Mouse (Mus musculus) mesoderm, embryonic 11.5 days (tissue): ENCODE results near the gene Gm7697.
"Not testable (repeated sequence)": the region's sequence is repeated elsewhere in the genome, so short reads cannot be mapped to it uniquely, and the experiment has no call there.

ENCODE experiments used
- DNase-seq: peaks from one replicate; pipeline ENCODE4 v3.0.0-alpha.2; 2012; ENCODE audit warnings: low read depth, low spot score

The Gm7697 gene

GRCm38 (mm10) chr8:69522876-69523275 lies at the start of gene Gm7697:
Gene Gm7697 (minus strand): TSS chr8:69522976.
- not testable (repeated sequence) for DNase-seq

GRCm38 (mm10) chr8:69551249-69551648 lies 28.5 kb upstream of the Gm7697 start:
- not testable (repeated sequence) for DNase-seq

- DNase-seq, result peak; percentile 55
Observed at GRCm38 (mm10) chr8:69549556-69549955, 26.8 kb upstream of the Gm7697 start.

- not testable (repeated sequence) for DNase-seq
Observed at GRCm38 (mm10) chr8:69548114-69548513, 25.3 kb upstream of the Gm7697 start.

GRCm38 (mm10) chr8:69547208-69547607 lies 24.4 kb upstream of the Gm7697 start:
- not testable (repeated sequence) for DNase-seq

GRCm38 (mm10) chr8:69545020-69545419 lies 22.2 kb upstream of the Gm7697 start:
- not testable (repeated sequence) for DNase-seq

GRCm38 (mm10) chr8:69544511-69544910 lies 21.7 kb upstream of the Gm7697 start:
- not testable (repeated sequence) for DNase-seq

- DNase-seq, result not testable (repeated sequence)
Observed at GRCm38 (mm10) chr8:69543984-69544383, 21.2 kb upstream of the Gm7697 start.

GRCm38 (mm10) chr8:69540764-69541163 lies 18.0 kb upstream of the Gm7697 start:
- DNase-seq, result not testable (repeated sequence)

- DNase-seq, result not testable (repeated sequence)
Observed at GRCm38 (mm10) chr8:69540331-69540730, 17.6 kb upstream of the Gm7697 start.

- not testable (repeated sequence) for DNase-seq
Observed at GRCm38 (mm10) chr8:69474946-69475345, 47.8 kb downstream of the Gm7697 start.

GRCm38 (mm10) chr8:69453465-69453864 lies 69.3 kb downstream of the Gm7697 start, which contains the start of gene Gm9495:
Gene Gm9495 (minus strand): TSS chr8:69453565.
- DNase-seq, result not testable (repeated sequence)
